Mouse (Mus musculus) brain, embryonic 14.5 days (tissue): ENCODE results near the gene Zscan2.

Source experiments
- CTCF ChIP-seq: fragments of 200-500 bp; IDR thresholded peaks from 2 replicates; pipeline ENCODE4 v1.5.1; 2012; ENCODE audit warnings: inconsistent platforms, mild to moderate bottlenecking, moderate library complexity, borderline replicate concordance; ENCODE audit not compliant: insufficient read depth, insufficient read length; ENCODE audit errors: extremely low read depth
- POLR2A ChIP-seq: fragments of 200-500 bp; IDR thresholded peaks from 2 replicates; pipeline ENCODE4 v1.6.1; 2012; ENCODE audit warnings: mild to moderate bottlenecking, inconsistent platforms, borderline replicate concordance; ENCODE audit not compliant: poor library complexity, insufficient read depth, insufficient read length, severe bottlenecking; ENCODE audit errors: extremely low read depth

GRCm38 (mm10) chr7:80846280-80846678 lies 14.4 kb upstream of the Zscan2 start:
- TF ChIP-seq CTCF: no peak
- no peak for TF ChIP-seq POLR2A
